Mouse (Mus musculus): ENCODE results near the gene Adad1.
A peak's percentile ranks its signal among the peaks of the same experiment; 100 is the strongest.

Adad1 gene

DNA sequence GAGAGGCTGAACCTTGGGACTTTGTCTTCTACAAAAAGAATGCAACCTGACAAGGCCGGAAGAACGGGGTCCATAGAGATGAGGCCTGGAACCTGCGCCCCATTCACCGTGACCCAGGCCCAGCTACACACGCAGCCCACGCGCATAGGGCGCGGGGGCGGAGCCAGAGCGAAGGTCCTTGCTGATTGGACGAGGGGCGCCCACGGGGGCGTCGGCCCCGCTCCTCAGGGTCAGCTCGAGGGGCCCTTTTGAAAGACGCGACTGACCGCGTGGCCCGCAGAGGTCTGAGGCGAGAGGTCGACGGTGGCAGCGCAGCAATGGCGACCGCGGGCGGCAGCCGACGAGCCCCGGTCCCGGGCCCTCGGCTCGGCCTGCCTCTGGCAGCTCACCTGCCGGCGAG is at the start of gene Adad1:
TSS of gene Adad1 (plus strand) at position 122 of the 400 bp plus-strand sequence.
- DNase-seq = no peak

DNA sequence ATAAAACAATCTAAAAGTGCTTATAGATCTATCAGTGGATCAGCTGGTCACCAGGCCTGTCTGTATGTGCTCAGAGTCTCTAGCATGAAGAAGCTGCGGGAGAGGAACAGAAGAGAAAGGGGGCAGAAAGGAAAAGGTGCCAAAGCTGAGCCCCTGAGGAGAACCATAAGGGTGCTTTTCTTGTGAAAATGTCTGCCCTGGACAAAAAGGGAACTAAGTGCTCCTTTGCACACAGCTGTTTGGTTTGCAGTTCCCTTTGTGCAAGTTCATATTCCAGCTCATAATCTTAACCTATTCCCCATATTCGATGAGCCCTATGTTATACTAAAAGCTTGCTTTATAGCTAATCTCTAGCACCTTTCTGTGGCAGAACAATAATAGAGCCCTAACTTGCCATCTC is 25.3 kb upstream of the Adad1 start:
- DNase-seq = no peak

GRCm38 (mm10) chr3:37039811-37040210 is 23.5 kb upstream of the Adad1 start:
- peak; percentile 11 to 12 for DNase-seq

DNA sequence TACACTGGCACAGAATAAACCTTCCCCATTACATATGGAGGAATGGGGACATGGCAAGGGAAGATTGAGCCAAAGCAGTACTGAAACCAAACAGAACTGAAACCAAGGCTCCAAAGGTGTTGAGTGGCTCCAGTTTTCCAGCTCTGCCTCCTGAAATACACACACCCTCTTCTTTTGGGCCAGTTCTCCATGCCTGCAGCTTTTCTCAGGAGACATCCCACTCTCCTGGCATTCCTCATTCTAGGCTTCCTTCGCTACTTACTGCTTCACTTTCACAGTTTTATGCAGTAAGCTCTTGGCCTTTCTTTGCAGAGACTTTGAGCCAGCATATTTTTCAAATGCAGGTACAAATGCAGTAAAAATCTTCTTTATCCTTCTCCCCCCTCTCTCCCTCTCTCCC is 11.8 kb upstream of the Adad1 start:
- DNase-seq = no peak

GRCm38 (mm10) chr3:37073211-37073610 is 9.9 kb downstream of the Adad1 start:
- peak; percentile 68 to 73 for DNase-seq

- no peak for DNase-seq
Measured at GRCm38 (mm10) chr3:37084860-37085259, 21.5 kb downstream of the Adad1 start.

GRCm38 (mm10) chr3:37090721-37091120 is 27.4 kb downstream of the Adad1 start:
- DNase-seq = no peak

DNA sequence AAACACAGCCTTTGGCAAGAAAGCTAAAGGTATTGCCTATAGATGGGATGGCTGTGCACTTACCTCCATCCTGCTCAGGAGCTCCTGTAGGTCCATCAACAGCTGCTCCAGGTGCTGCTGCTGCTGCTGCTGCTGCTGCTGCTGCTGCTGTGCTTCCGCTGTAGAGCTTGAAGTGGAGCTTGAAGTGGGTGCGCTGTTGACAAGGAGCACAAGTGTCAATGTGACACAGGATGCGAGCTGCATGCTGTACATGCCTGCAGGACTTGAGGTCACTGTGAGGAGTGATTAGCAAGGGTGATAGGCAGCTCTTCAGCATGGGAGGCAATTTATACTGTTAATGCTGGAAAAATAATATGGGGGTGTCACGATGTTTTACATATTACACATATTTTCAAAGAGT is 62.3 kb downstream of the Adad1 start, which contains the start of gene Il2:
TSS of gene Il2 (minus strand) at position 305 of the 400 bp plus-strand sequence.
- no peak for DNase-seq

DNA sequence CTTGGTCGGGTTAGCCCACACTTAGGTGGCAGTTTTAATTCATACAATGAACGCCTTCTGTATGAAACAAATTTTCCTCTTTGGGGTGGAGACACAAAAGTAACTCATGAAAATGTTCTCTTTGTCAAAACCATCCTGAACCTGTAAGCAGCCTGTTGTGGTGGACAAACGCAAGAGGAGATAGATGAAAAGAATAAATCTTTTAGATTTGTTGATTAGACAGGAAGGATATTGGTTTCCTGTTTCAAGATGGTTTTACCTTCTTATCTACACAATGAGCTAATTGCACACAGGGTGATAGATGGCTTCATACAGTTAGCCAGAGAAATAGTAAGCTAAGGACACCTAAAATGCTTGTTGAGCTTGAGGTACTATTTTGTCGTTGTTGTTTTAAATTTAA is 62.8 kb downstream of the Adad1 start:
- DNase-seq = no peak

GRCm38 (mm10) chr3:37128269-37128668 is 64.9 kb downstream of the Adad1 start:
- DNase-seq = no peak

GRCm38 (mm10) chr3:37129063-37129462 is 65.7 kb downstream of the Adad1 start:
- DNase-seq = no peak

DNA sequence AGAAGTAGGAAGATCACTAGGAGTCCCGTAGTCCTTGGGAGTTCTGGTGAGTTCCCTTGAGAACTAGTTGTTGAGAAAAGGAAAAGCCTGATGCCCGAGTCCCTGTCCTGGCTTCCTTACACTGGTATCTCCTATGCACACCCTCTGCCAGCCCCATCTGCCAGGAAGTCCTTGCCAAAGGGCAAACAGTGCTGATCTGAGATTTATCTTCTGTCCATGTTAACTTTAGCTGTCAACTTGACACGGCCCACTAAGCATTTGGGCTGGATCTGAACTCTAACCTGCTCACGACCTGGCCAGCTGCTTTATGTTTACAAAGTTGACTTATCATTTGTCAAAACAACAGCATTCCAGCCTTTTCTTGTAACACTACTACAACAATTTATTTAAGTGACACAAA is 73.9 kb downstream of the Adad1 start:
- DNase-seq = peak; percentile 32 to 55

- no peak for DNase-seq
Measured at GRCm38 (mm10) chr3:37139192-37139591, 75.9 kb downstream of the Adad1 start.

DNA sequence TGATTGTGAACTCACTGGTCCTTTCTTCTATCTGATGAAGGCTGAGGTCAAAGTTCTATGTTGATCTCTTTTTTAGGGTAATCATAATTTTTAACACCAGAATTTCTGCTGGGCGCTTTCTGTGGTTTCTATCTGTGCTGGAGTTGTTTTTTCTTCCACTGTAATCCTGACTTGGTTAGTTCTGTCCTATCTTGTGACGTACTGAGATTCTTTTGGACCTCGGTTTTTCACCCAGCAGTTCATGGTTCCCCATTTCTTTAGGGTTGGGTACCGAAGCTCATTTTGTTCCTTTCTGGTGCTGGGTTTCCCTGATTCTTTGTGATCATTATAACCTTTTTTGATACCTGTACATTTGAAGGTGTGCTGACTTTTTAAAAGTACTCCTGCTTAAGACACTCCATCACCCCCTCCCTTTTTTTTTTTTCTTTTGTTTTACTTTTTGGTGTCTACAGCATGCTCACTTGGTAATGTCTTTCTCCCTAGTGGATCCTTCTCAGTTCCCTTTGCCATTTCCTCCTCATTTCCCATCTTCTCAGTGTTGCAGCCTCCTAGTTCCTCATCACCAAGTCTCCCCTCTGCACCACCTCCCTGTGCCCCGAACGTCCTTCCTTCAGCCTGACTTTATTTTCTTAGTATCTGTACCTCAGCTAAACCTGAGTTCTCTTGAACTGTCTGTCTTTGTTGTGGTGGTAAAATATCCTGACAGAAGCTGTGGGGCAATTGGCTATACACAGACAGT is 77.0 kb downstream of the Adad1 start:
- DNase-seq = no peak

DNA sequence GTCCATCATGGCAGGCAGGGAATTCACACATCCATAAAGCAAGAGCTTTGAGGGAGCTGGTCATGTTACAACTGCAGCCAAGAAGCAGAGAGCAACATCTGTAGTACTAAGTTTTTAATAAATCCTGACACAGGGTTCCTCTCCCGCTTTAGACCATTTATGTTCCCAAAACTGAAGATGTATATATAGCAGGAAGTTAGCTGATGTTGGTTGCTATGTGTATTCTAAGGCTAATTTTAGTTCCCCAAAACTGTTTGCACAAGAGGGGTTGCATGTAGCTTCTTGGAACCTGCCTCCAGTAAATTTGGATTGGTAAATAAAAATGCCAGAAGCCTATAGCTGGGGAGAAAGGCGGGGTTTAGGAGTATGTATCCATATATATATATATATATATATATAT is 78.5 kb downstream of the Adad1 start:
- DNase-seq = no peak

- no peak for DNase-seq
Measured at GRCm38 (mm10) chr3:37144979-37145378, 81.7 kb downstream of the Adad1 start.

GRCm38 (mm10) chr3:37146406-37146805 is 83.1 kb downstream of the Adad1 start:
- DNase-seq = peak in 1 of 2 experiments; percentile 5

GRCm38 (mm10) chr3:37146810-37147209 is 83.5 kb downstream of the Adad1 start:
- no peak for DNase-seq

- DNase-seq = no peak
Measured at GRCm38 (mm10) chr3:37152274-37152673, 88.9 kb downstream of the Adad1 start.

DNA sequence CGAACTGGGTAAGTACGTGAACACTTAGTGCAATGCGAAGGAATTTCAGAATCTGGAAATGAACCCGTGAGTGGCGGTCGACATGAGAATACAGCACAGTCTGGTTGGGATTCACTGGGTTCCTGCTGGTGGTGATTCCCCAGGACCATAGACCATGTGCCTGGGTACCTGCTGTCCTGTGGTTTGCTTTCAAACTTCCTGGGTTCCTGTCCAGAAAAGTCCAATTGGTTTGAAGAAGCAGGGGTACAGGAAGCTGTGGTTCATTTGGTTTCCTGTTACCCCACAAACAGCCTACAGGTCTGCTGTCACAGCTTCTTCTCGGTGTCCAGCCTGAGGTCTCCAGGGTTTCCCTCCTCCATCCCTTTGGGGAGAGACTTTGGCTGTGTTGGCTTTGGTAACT is 89.7 kb downstream of the Adad1 start:
- DNase-seq = no peak

DNA sequence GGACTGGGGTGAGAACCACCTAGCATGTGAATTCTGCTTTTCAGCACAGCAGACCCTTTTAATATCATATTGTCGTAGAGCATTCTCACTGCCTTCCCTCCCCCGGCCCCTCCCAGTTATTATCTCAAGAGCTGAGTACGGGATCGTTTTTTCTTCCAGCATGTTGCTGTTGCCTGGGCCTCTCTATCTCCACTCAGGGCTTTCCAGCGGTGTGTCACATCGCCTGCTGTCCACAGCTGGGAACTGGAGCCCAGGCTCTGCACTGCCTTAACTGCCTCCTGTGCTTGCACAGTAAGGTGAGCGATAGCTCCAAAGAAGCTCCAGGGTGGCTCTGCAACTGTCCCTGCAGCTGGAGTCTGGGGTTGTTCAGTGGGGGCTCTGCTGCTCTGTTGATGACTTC is 91.1 kb downstream of the Adad1 start:
- no peak for DNase-seq

- DNase-seq = no peak
Measured at GRCm38 (mm10) chr3:37157082-37157481, 93.8 kb downstream of the Adad1 start.

DNA sequence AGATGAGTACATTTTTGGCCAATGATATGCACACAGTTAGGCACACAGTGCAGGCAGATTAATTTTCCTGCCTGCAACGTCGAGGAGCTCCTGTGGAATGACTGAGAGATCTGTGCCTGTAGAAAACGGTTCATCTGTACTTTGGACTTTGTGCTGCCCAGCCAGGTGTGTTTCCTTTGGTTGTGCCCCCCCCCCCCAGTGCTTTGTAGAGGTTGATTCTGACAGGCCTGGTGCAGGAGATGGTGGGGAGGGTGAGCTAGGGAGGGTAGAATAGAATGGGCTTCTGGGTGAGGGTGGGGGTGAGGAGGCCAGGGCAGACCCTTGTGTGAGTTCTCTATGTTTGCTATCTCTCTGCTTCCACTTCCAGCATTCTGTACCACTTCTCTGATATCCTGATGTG is 94.9 kb downstream of the Adad1 start:
- DNase-seq = no peak

- no peak for DNase-seq
Measured at GRCm38 (mm10) chr3:37161096-37161495, 97.8 kb downstream of the Adad1 start.

DNA sequence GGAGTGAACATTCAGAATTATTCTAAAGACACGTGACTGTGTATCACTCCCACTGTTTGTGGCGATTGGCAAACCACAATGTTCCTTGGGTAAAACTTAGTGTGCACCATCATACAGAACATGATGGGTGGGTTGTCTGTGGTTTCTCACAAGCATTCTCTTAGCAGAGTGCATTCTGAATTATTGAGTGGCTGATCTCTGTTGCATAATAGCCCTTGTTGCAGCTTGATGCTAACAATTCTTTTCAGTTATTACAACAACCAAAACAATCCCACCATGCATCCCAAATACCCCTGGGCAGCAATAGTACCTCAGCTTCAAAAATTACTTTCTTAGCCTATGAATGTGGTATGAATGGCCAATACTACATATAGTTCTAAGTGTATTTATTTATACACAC is 106.0 kb downstream of the Adad1 start:
- DNase-seq = no peak
